In the genomic region with DNA sequence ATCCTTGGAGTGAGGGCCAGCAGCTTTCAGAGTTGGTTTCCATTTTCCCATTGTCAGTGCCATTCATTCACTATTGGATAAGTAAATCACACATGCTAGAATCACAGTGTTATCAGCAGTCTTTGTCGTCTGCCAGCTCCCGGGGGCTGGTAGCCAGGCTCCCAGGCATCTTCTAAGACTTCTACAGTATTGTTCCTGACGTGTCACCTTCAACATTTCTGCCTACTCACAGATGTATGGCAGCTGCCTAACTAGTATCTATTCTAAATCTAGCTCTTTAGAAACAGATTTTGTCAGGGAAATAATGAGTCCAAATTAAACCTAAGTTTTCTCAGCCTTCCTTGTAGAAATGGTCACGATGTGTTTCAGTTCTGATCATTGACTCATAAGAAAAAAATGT, we compare ENCODE assay signal across 13 mouse cellular contexts. TPM values are rescaled to one million over a fixed set of nuclear protein-coding genes. Genes with fewer than 3 reads are reported as not detected.
DNase-seq lines count a peak whose midpoint lies in the region.
"Had no signal": no experiment of that assay in that cellular context is flagged by ENCODE, and none has a peak within 500 bp of the region (broad histone marks: within the 10 kb centered on the region; RNA-seq: fewer than 3 reads in every experiment).

No protein-coding gene starts in this region.

- intact Hi-C loops in left cerebral cortex, postnatal 25 days (cut with DNase I), result no loop called here
- intact Hi-C loops in left cerebral cortex, postnatal 10 days (cut with DNase I), result no loop called here

- DNase-seq in layer of hippocampus, adult 11-12 months (ENCODE audit: low spot score), result peak; percentile 23
- DNase-seq in layer of hippocampus, adult 9-10 months (ENCODE audit: low spot score), result no peak
- peak; percentile 43 to 79 for DNase-seq in left cerebral cortex, postnatal 25 days (ENCODE audit: low spot score in 2 of 2)
- DNase-seq in left cerebral cortex, postnatal 10 days (ENCODE audit: extremely low spot score in 1 of 2, low spot score in 2 of 2), result no peak
- peak; percentile 15 to 42 for DNase-seq in frontal cortex, postnatal 36 days (ENCODE audit: low spot score in 2 of 2)
- peak; percentile 70 for DNase-seq in telencephalon, adult 2 months (ENCODE audit: low read depth, low spot score)
- no peak for DNase-seq in spleen, adult 12 weeks (ENCODE audit: low spot score)
- DNase-seq: adrenal gland, postnatal 14 days; cerebellum, adult 18-20 months; cerebellum, adult 9-11 months; cerebellum, postnatal 36 days; gastrocnemius, postnatal 14 days had no signal

RNA-seq across cellular contexts. Expression of gene Jazf1, which starts 12.8 kb away (rescaled TPM):
- 10 to 100 TPM; 32.8 to 35.3 TPM for total RNA-seq in left cerebral cortex, postnatal 25 days (2021)
- 10 to 100 TPM; 74.2 to 86.2 TPM for total RNA-seq in left cerebral cortex, postnatal 10 days (2021)
- total RNA-seq: granulocyte monocyte progenitor cell, adult 5-6 weeks had no signal

Comparison
In these comparisons a context has a peak if more than half of its experiments do, and no peak if none do; other contexts are left out.
1. DNase-seq: peak in layer of hippocampus, adult 11-12 months (single experiment), left cerebral cortex, postnatal 25 days (2 of 2), frontal cortex, postnatal 36 days (2 of 2) and telencephalon, adult 2 months (single experiment); none in layer of hippocampus, adult 9-10 months (single experiment), left cerebral cortex, postnatal 10 days (0 of 2) and spleen, adult 12 weeks (single experiment).